Mouse (Mus musculus) myocyte (in vitro differentiated cells): ENCODE data around the gene Sfrp5. TPM values are rescaled to one million over a fixed set of nuclear protein-coding genes. Genes with fewer than 3 reads are reported as not detected.

Experiments used
- H3K27me3 ChIP-seq: one replicate; pipeline ENCODE4 v1.6.1; 2011; ENCODE audit not compliant: control insufficient read depth, insufficient read depth, insufficient read length
- H3K36me3 ChIP-seq: one replicate; pipeline ENCODE4 v1.6.1; 2011; ENCODE audit not compliant: control insufficient read depth, insufficient read depth
- H3K4me2 ChIP-seq: one replicate; pipeline ENCODE4 v1.6.1; 2011; ENCODE audit warnings: low read depth, control low read depth
- H3K4me3 ChIP-seq: one replicate; pipeline ENCODE4 v1.5.1; 2011; ENCODE audit warnings: mild to moderate bottlenecking, control low read depth, moderate library complexity
- H3K79me2 ChIP-seq: one replicate; pipeline ENCODE4 v1.6.1; 2011; ENCODE audit not compliant: control insufficient read depth, insufficient read depth
- H3ac ChIP-seq: one replicate; pipeline ENCODE4 v1.6.1; 2011; ENCODE audit not compliant: control insufficient read depth, insufficient read length
- CEBPB ChIP-seq: IDR thresholded peaks from 2 replicates; pipeline ENCODE4 v1.6.1; 2011; ENCODE audit warnings: mild to moderate bottlenecking, moderate library complexity; ENCODE audit not compliant: poor library complexity, insufficient read depth, severe bottlenecking
- E2F4 ChIP-seq: IDR thresholded peaks from one replicate; pipeline ENCODE4 v1.6.1; 2011; ENCODE audit warnings: mild to moderate bottlenecking, control low read depth, moderate library complexity; ENCODE audit not compliant: insufficient read depth
- MAX ChIP-seq: IDR thresholded peaks from one replicate; pipeline ENCODE4 v1.6.1; 2011; ENCODE audit warnings: low read depth, mild to moderate bottlenecking, control low read depth
- MYOD1 ChIP-seq, 3 experiments: IDR thresholded peaks; one replicate each; pipeline ENCODE4 v1.6.1; 2011; ENCODE audit warnings: control low read depth in 2 of 3, low read depth in 2 of 3, mild to moderate bottlenecking in 2 of 3, moderate library complexity in 1 of 3; ENCODE audit not compliant: insufficient read length in 2 of 3, control insufficient read depth in 1 of 3
- MYOG ChIP-seq, 3 experiments: IDR thresholded peaks; one replicate each; pipeline ENCODE4 v1.6.1; 2011; ENCODE audit warnings: control low read depth in 2 of 3, low read depth in 2 of 3, mild to moderate bottlenecking in 2 of 3; ENCODE audit not compliant: insufficient read length in 2 of 3, control insufficient read depth in 1 of 3, insufficient read depth in 1 of 3
- POLR2A ChIP-seq: IDR thresholded peaks from one replicate; pipeline ENCODE4 v1.6.1; 2011; ENCODE audit warnings: low read depth, mild to moderate bottlenecking, control low read depth, moderate library complexity; ENCODE audit not compliant: insufficient read length
- POLR2AphosphoS2 ChIP-seq: IDR thresholded peaks from one replicate; pipeline ENCODE4 v1.6.1; 2011; ENCODE audit warnings: low read depth, control low read depth; ENCODE audit not compliant: insufficient read length
- REST ChIP-seq: IDR thresholded peaks from one replicate; pipeline ENCODE4 v1.6.1; 2011; ENCODE audit warnings: mild to moderate bottlenecking, control low read depth, moderate library complexity; ENCODE audit not compliant: insufficient read depth, insufficient read length
- SRF ChIP-seq: IDR thresholded peaks from one replicate; pipeline ENCODE4 v1.6.1; 2011; ENCODE audit warnings: low read depth; ENCODE audit not compliant: control insufficient read depth, insufficient read length
- TCF12 ChIP-seq: IDR thresholded peaks from one replicate; pipeline ENCODE4 v1.6.1; 2011; ENCODE audit warnings: mild to moderate bottlenecking, control low read depth; ENCODE audit not compliant: poor library complexity, insufficient read depth, severe bottlenecking
- TCF3 ChIP-seq: IDR thresholded peaks from one replicate; pipeline ENCODE4 v1.6.1; 2011; ENCODE audit warnings: low read depth, control low read depth; ENCODE audit not compliant: insufficient read length
- USF1 ChIP-seq: IDR thresholded peaks from one replicate; pipeline ENCODE4 v1.6.1; 2011; ENCODE audit warnings: low read depth, mild to moderate bottlenecking, control low read depth, moderate library complexity
- polyA plus RNA-seq: library from polyadenylated mRNA; unstranded; fragments of >200 nt; fragmentation: generic; extraction: Trizol; gene quantifications from one replicate; pipeline ENCODE4 v1.2.1, GENCODE M21; 2012; ENCODE audit warnings: missing spikeins

Sfrp5 gene
- polyA plus RNA-seq, 1 experiment, result 0.04 TPM

GRCm38 (mm10) chr19:42216699-42217373 is 14.8 kb upstream of the Sfrp5 start:
- TF ChIP-seq TCF3, result no peak
- no peak for TF ChIP-seq TCF12
- TF ChIP-seq MAX, result no peak
- no peak for TF ChIP-seq CEBPB
- TF ChIP-seq SRF, result no peak
- no peak for TF ChIP-seq E2F4
- TF ChIP-seq USF1, result no peak
- no peak overlapping the region for H3K4me2 ChIP-seq
- no peaks in the 10 kb centered on the region for H3K79me2 ChIP-seq

GRCm38 (mm10) chr19:42214601-42215000 is 12.5 kb upstream of the Sfrp5 start:
- H3K27me3 ChIP-seq, result peaks cover 35% of the 10 kb centered on the region
- H3K4me2 ChIP-seq, result no peak overlapping the region
- H3K79me2 ChIP-seq, result no peaks in the 10 kb centered on the region
- TF ChIP-seq TCF12, result no peak
- TF ChIP-seq MYOG (IDR thresholded peaks at IDR 0.05; ENCODE audit: control insufficient read depth in 1 of 3, insufficient read depth in 1 of 3, insufficient read length in 2 of 3, low read depth in 2 of 3), result no peak
- no peak for TF ChIP-seq POLR2AphosphoS2
- no peak for TF ChIP-seq SRF
- TF ChIP-seq CEBPB, result no peak
- TF ChIP-seq USF1, result no peak
- no peak for TF ChIP-seq POLR2A
- TF ChIP-seq MYOD1 (IDR thresholded peaks at IDR 0.05; ENCODE audit: control insufficient read depth in 1 of 3, insufficient read length in 2 of 3, low read depth in 2 of 3), result no peak
- TF ChIP-seq TCF3, result no peak
- TF ChIP-seq E2F4, result no peak
- TF ChIP-seq MAX, result no peak
- TF ChIP-seq REST, result no peak
- no peak overlapping the region for H3K4me3 ChIP-seq
- no peaks in the 10 kb centered on the region for H3K36me3 ChIP-seq
- no peak overlapping the region for H3ac ChIP-seq

More at GRCm38 (mm10) chr19:42216699-42217373, 14.8 kb upstream of the Sfrp5 start:
- H3K36me3 ChIP-seq, result no peaks in the 10 kb centered on the region
- H3ac ChIP-seq, result no peak overlapping the region
- H3K27me3 ChIP-seq, result peaks cover 24% of the 10 kb centered on the region
- no peak overlapping the region for H3K4me3 ChIP-seq

- H3K79me2 ChIP-seq, result no peaks in the 10 kb centered on the region
- no peak overlapping the region for H3ac ChIP-seq
- peaks cover 46% of the 10 kb centered on the region for H3K27me3 ChIP-seq
- no peaks in the 10 kb centered on the region for H3K36me3 ChIP-seq
- no peak overlapping the region for H3K4me2 ChIP-seq
- no peak for TF ChIP-seq REST
- H3K4me3 ChIP-seq, result no peak overlapping the region
Observed at GRCm38 (mm10) chr19:42211936-42212335, 9.9 kb upstream of the Sfrp5 start.

- H3K4me3 ChIP-seq, result no peak overlapping the region
- no peaks in the 10 kb centered on the region for H3K79me2 ChIP-seq
- H3K36me3 ChIP-seq, result no peaks in the 10 kb centered on the region
- H3K4me2 ChIP-seq, result no peak overlapping the region
- TF ChIP-seq MAX, result no peak
- no peak for TF ChIP-seq SRF
- no peak for TF ChIP-seq MYOD1 (IDR thresholded peaks at IDR 0.05; ENCODE audit: control insufficient read depth in 1 of 3, insufficient read length in 2 of 3, low read depth in 2 of 3)
- no peak for TF ChIP-seq POLR2AphosphoS2
- no peak for TF ChIP-seq TCF12
- no peak for TF ChIP-seq REST
- TF ChIP-seq USF1, result no peak
- TF ChIP-seq CEBPB, result no peak
- TF ChIP-seq TCF3, result no peak
- TF ChIP-seq E2F4, result no peak
- TF ChIP-seq POLR2A, result no peak
- TF ChIP-seq MYOG (IDR thresholded peaks at IDR 0.05; ENCODE audit: control insufficient read depth in 1 of 3, insufficient read depth in 1 of 3, insufficient read length in 2 of 3, low read depth in 2 of 3), result no peak
- H3K27me3 ChIP-seq, result peaks cover 49% of the 10 kb centered on the region
- H3ac ChIP-seq, result no peak overlapping the region
Observed at GRCm38 (mm10) chr19:42209976-42210375, 7.9 kb upstream of the Sfrp5 start.

- Histone ChIP-seq H3K4me3 (no peak overlapping the region), H3K36me3 (no peaks in the 10 kb centered on the region), H3K79me2 (no peaks in the 10 kb centered on the region), H3K4me2 (no peak overlapping the region), H3ac (no peak overlapping the region), H3K27me3 (peaks cover 50% of the 10 kb centered on the region)
- TF ChIP-seq POLR2A (no peak), MAX (no peak), E2F4 (no peak), POLR2AphosphoS2 (no peak), USF1 (no peak)
Observed at GRCm38 (mm10) chr19:42209485-42209884, 7.4 kb upstream of the Sfrp5 start.
